Mouse (Mus musculus) CH12.LX (cell line): ENCODE results near the gene Lin28b.

Experiments used
- BHLHE40 ChIP-seq: IDR thresholded peaks from 2 replicates; pipeline ENCODE4 v1.6.1; 2011; ENCODE audit warnings: mild to moderate bottlenecking, low read depth, low read length, improper control_type of control experiment
- CHD2 ChIP-seq: IDR thresholded peaks from 2 replicates; pipeline ENCODE4 v1.6.1; 2011; ENCODE audit warnings: low read length, improper control_type of control experiment
- KAT2A ChIP-seq: IDR thresholded peaks from 2 replicates; pipeline ENCODE4 v1.6.1; 2012; ENCODE audit warnings: low read length, improper control_type of control experiment, inconsistent platforms; ENCODE audit not compliant: insufficient replicate concordance
- MEF2A ChIP-seq: IDR thresholded peaks from 2 replicates; pipeline ENCODE4 v1.6.1; 2014; ENCODE audit warnings: low read depth, mild to moderate bottlenecking, inconsistent platforms, low read length, improper control_type of control experiment, borderline replicate concordance
- POLR2A ChIP-seq: IDR thresholded peaks from 2 replicates; pipeline ENCODE4 v1.6.1; 2011; ENCODE audit warnings: low read depth, mild to moderate bottlenecking, improper control_type of control experiment, low read length

DNA sequence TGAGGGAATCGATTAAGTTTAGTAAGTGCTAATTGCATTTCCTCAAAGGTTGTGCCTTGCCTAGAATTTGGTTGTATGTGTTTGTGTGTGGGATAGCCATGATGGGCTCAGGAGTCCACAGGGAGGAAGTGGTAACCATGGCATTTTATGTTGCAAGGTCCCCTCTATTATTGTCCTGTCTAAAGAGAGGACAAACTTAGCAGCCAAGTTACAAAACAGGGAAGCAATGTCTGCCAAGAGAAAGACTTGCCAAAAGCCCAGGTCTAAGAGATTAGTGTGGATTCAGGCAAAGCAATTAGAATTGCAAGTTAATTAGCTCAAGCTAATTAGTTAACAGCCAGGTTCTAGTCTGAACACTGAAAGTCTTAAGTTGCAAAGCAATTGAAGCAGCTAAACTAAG is 14.1 kb upstream of the Lin28b start:
- no peak for TF ChIP-seq MEF2A
- no peak for TF ChIP-seq KAT2A
- no peak for TF ChIP-seq POLR2A
- TF ChIP-seq CHD2 = no peak
- TF ChIP-seq BHLHE40 = no peak
